8 mouse cellular contexts compared by ENCODE assay signal in the genomic region with DNA sequence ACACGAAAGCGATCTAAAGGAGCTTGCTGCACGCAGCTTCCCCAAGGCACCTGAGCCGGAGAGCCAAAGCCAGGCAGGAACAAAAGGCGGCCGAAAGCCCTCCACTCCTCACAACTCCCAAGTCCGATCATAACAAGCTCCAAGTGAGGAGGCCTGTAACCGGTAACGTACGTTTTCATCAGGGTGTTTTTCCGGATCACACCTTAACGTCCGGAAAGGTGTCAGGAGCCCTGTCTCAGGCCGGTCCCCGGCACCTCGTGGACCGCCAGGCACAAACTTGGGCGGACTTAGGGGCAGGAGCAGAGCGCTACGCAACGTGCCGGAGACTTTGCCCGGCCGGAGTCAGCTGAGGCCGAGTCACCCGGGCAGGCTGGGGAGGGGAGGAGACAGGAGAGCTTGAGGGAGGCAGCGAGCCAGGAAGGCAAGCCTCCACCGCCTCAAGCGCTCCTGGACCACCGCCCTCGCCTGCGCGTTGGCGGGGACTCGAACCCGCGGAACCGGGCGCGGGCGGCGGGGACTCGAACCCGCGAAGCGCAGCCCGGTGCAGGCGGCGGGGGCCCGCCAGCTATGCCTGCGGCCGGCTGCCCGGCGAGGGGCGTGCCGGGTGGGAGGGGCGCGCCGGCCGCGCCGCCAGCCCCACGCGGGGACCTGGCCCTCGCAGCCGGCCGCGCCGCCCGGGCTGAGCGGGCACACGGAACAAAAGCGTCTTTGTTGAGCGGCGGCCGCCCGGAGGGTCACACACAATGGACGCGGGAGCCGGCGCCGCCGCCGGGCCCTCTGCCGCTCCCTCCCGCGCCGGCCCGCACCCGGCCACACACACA. TPM values are rescaled to one million over a fixed set of nuclear protein-coding genes. Genes with fewer than 3 reads are reported as not detected.
DNase-seq lines count a peak whose midpoint lies in the region; ATAC-seq and TF ChIP-seq lines count a peak whose summit lies in the region.

No protein-coding gene starts in this region.

- peak overlapping the region; percentile 98 for H3K27ac ChIP-seq in embryonic facial prominence, embryonic 14.5 days (replicated peaks; ENCODE audit: low read depth, low read length)
- peak overlapping the region; percentile 99 for H3K27ac ChIP-seq in limb, embryonic 14.5 days (replicated peaks; ENCODE audit: low read depth, low read length)
- peak overlapping the region; percentile 98 for H3K27ac ChIP-seq in midbrain, embryonic 15.5 days

- no peaks in the 10 kb centered on the region for H3K27me3 ChIP-seq in embryonic facial prominence, embryonic 14.5 days (replicated peaks; ENCODE audit: control insufficient read depth, insufficient read depth, low read length)
- H3K27me3 ChIP-seq in limb, embryonic 14.5 days (ENCODE audit: control insufficient read depth, insufficient read depth, low read length) = no peaks in the 10 kb centered on the region
- H3K27me3 ChIP-seq in midbrain, embryonic 15.5 days (replicated peaks) = no peaks in the 10 kb centered on the region

- H3K36me3 ChIP-seq in embryonic facial prominence, embryonic 14.5 days (ENCODE audit: control insufficient read depth, insufficient read depth, low read length) = no peaks in the 10 kb centered on the region
- H3K36me3 ChIP-seq in limb, embryonic 14.5 days (ENCODE audit: control insufficient read depth, insufficient read depth, low read length) = no peaks in the 10 kb centered on the region
- H3K36me3 ChIP-seq in midbrain, embryonic 15.5 days (replicated peaks) = no peaks in the 10 kb centered on the region

- H3K9ac ChIP-seq in embryonic facial prominence, embryonic 14.5 days (ENCODE audit: low read depth, low read length) = peak overlapping the region; percentile 95
- H3K9ac ChIP-seq in limb, embryonic 14.5 days (ENCODE audit: low read depth, low read length, severe bottlenecking) = peak overlapping the region; percentile 92
- peak overlapping the region; percentile 83 for H3K9ac ChIP-seq in midbrain, embryonic 15.5 days

- peaks cover 18% of the 10 kb centered on the region for H3K4me1 ChIP-seq in embryonic facial prominence, embryonic 14.5 days (ENCODE audit: control insufficient read depth, insufficient read depth, low read length)
- H3K4me1 ChIP-seq in limb, embryonic 14.5 days (ENCODE audit: control insufficient read depth, insufficient read depth, low read length) = peaks cover 26% of the 10 kb centered on the region
- peaks cover 42% of the 10 kb centered on the region for H3K4me1 ChIP-seq in midbrain, embryonic 15.5 days

- peak; percentile 91 for ATAC-seq in embryonic facial prominence, embryonic 14.5 days (ENCODE audit: low read depth)
- peak; percentile 86 for ATAC-seq in limb, embryonic 14.5 days (ENCODE audit: low FRiP score, low read depth)
- peak; percentile 90 for ATAC-seq in midbrain, embryonic 15.5 days (replicated peaks)

- peak; percentile 74 for DNase-seq in 416B (ENCODE audit: low read depth)
- peak; percentile 81 for DNase-seq in adrenal gland, postnatal 25 days
- DNase-seq in embryonic facial prominence, embryonic 14.5 days (ENCODE audit: low spot score) = peak; percentile 76
- peak; percentile 86 to 87 for DNase-seq in heart, adult 18-20 months
- DNase-seq in kidney, adult 18-20 months = peak; percentile 85
- peak; percentile 48 for DNase-seq in limb, embryonic 14.5 days (ENCODE audit: low spot score)
- DNase-seq in spleen, adult 18-20 months = peak; percentile 59 to 62

- under 1% methylated on average over 49 of the region's 90 CpGs for WGBS in embryonic facial prominence, embryonic 14.5 days
- WGBS in limb, embryonic 14.5 days = 5% methylated on average over 55 of the region's 90 CpGs
- under 1% methylated on average over 89 of the region's 90 CpGs for WGBS in midbrain, embryonic 15.5 days

- peak overlapping the region; percentile 90 for H3K4me2 ChIP-seq in embryonic facial prominence, embryonic 14.5 days (ENCODE audit: low read depth, low read length)
- H3K4me2 ChIP-seq in limb, embryonic 14.5 days (replicated peaks; ENCODE audit: low read depth, low read length, severe bottlenecking) = peak overlapping the region; percentile 94
- peak overlapping the region; percentile 61 for H3K4me2 ChIP-seq in midbrain, embryonic 15.5 days

- peak overlapping the region; percentile 69 for H3K4me3 ChIP-seq in embryonic facial prominence, embryonic 14.5 days (ENCODE audit: low read depth, low read length)
- H3K4me3 ChIP-seq in limb, embryonic 14.5 days (replicated peaks; ENCODE audit: low read length) = peak overlapping the region; percentile 89
- peak overlapping the region; percentile 78 for H3K4me3 ChIP-seq in midbrain, embryonic 15.5 days

- TF ChIP-seq POLR2A in limb, embryonic 14.5 days (IDR thresholded peaks at IDR 0.05; ENCODE audit: borderline replicate concordance, extremely low read depth, insufficient read depth, insufficient read length) = no peak

- H3K9me3 ChIP-seq in embryonic facial prominence, embryonic 14.5 days (ENCODE audit: control insufficient read depth, low read length) = no peaks in the 10 kb centered on the region
- H3K9me3 ChIP-seq in limb, embryonic 14.5 days (ENCODE audit: control insufficient read depth, low read length) = no peaks in the 10 kb centered on the region
- H3K9me3 ChIP-seq in midbrain, embryonic 15.5 days = no peaks in the 10 kb centered on the region

RNA-seq across cellular contexts. Expression of gene Mapk6, which starts 0.6 kb away (rescaled TPM):
- total RNA-seq in adrenal gland, postnatal 25 days (2021) = 35.2 and 35.8 TPM in 2 replicates
- 60.4 and 71.6 TPM in 2 replicates for polyA plus RNA-seq in embryonic facial prominence, embryonic 14.5 days (2014; fragmentation: Nextera tagmentation; extraction: Ambion mirVana)
- total RNA-seq in heart, adult 18-20 months (2021) = 10 to 100 TPM; 26.0 to 26.2 TPM
- 37.5 and 38.8 TPM in 2 replicates for polyA plus RNA-seq in limb, embryonic 14.5 days (2012; rRNA removed)
- 57.0 and 71.3 TPM in 2 replicates for polyA plus RNA-seq in limb, embryonic 14.5 days (2014; fragmentation: Nextera tagmentation; extraction: Ambion mirVana)
- polyA plus RNA-seq in midbrain, embryonic 15.5 days (2015; fragmentation: Nextera tagmentation; extraction: Ambion mirVana) = 155 and 169 TPM in 2 replicates

RNA-seq across cellular contexts. Expression of gene Leo1, which starts 32.1 kb away (rescaled TPM):
- 19.3 and 26.5 TPM in 2 replicates for total RNA-seq in adrenal gland, postnatal 25 days (2021)
- 34.9 and 35.7 TPM in 2 replicates for polyA plus RNA-seq in embryonic facial prominence, embryonic 14.5 days (2014; fragmentation: Nextera tagmentation; extraction: Ambion mirVana)
- total RNA-seq in heart, adult 18-20 months (2021) = 10 to 100 TPM; 16.7 to 20.4 TPM
- 11.9 and 21.9 TPM in 2 replicates for polyA plus RNA-seq in limb, embryonic 14.5 days (2012; rRNA removed)
- polyA plus RNA-seq in limb, embryonic 14.5 days (2014; fragmentation: Nextera tagmentation; extraction: Ambion mirVana) = 33.5 and 34.8 TPM in 2 replicates
- polyA plus RNA-seq in midbrain, embryonic 15.5 days (2015; fragmentation: Nextera tagmentation; extraction: Ambion mirVana) = 45.9 and 46.4 TPM in 2 replicates

Comparison
In these comparisons a context has a peak if more than half of its experiments do, and no peak if none do; other contexts are left out.
1. Peak in every context shown above with its lines: DNase-seq, ATAC-seq, H3K4me3 ChIP-seq and H3K27ac ChIP-seq.